Mouse (Mus musculus) hindbrain, embryonic 16.5 days (tissue): Measurements from ENCODE around the gene Ric1. TPM values are rescaled to one million over a fixed set of nuclear protein-coding genes. Genes with fewer than 3 reads are reported as not detected.

Source experiments
- ATAC-seq: fragments of 200-750 bp; cut with Nextera tagmentation; 2 replicates; pipeline ENCODE4 v1.8.0; 2017; ENCODE audit warnings: moderate TSS enrichment, moderate library complexity
- H3K27ac ChIP-seq: fragments of 300-500 bp; sonication (generic); 2 replicates; pipeline ENCODE4 v1.5.1; 2014; ENCODE audit warnings: low read depth, mild to moderate bottlenecking, control low read depth, low read length, moderate library complexity
- H3K27me3 ChIP-seq: fragments of 300-500 bp; sonication (generic); replicated peaks from 2 replicates; pipeline ENCODE4 v1.6.1; 2014; ENCODE audit warnings: low read length; ENCODE audit not compliant: control insufficient read depth, insufficient read depth
- H3K36me3 ChIP-seq: fragments of 300-500 bp; sonication (generic); 2 replicates; pipeline ENCODE4 v1.6.1; 2014; ENCODE audit warnings: mild to moderate bottlenecking, low read length, moderate library complexity, mixed read lengths; ENCODE audit not compliant: control insufficient read depth, insufficient read depth
- H3K4me1 ChIP-seq: fragments of 300-500 bp; sonication (generic); 2 replicates; pipeline ENCODE4 v1.6.1; 2014; ENCODE audit warnings: low read depth, low read length; ENCODE audit not compliant: control insufficient read depth, insufficient read depth
- H3K4me2 ChIP-seq: fragments of 300-500 bp; sonication (generic); 2 replicates; pipeline ENCODE4 v1.6.1; 2014; ENCODE audit warnings: mild to moderate bottlenecking, low read length, control low read depth, moderate library complexity
- H3K4me3 ChIP-seq: fragments of 300-500 bp; sonication (generic); 2 replicates; pipeline ENCODE4 v1.5.1; 2014; ENCODE audit warnings: mild to moderate bottlenecking, low read length, control low read depth, moderate library complexity
- H3K9ac ChIP-seq: fragments of 300-500 bp; sonication (generic); 2 replicates; pipeline ENCODE4 v1.6.1; 2014; ENCODE audit warnings: low read depth, mild to moderate bottlenecking, control low read depth, low read length, moderate library complexity
- H3K9me3 ChIP-seq: fragments of 300-500 bp; sonication (generic); 2 replicates; pipeline ENCODE4 v1.6.1; 2014; ENCODE audit warnings: mild to moderate bottlenecking, low read length, moderate library complexity; ENCODE audit not compliant: control insufficient read depth
- WGBS: fragments of 180-500 bp; shearing (Covaris S2); extraction: QIAGEN DNeasy Blood & Tissue Kit; methylation state at CpG from one replicate; pipeline ENCODE4 v1.1.7; 2014; 5-methylcytosine and 5-hydroxymethylcytosine counted together
- polyA plus RNA-seq: library from polyadenylated mRNA; unstranded; fragments of >200 nt; fragmentation: Nextera tagmentation; extraction: Ambion mirVana; gene quantifications from 2 replicates; pipeline ENCODE4 v1.2.1, GENCODE M21; 2015

The Ric1 gene
- polyA plus RNA-seq, 1 experiment from 2014 or later: 10.2 TPM

DNA sequence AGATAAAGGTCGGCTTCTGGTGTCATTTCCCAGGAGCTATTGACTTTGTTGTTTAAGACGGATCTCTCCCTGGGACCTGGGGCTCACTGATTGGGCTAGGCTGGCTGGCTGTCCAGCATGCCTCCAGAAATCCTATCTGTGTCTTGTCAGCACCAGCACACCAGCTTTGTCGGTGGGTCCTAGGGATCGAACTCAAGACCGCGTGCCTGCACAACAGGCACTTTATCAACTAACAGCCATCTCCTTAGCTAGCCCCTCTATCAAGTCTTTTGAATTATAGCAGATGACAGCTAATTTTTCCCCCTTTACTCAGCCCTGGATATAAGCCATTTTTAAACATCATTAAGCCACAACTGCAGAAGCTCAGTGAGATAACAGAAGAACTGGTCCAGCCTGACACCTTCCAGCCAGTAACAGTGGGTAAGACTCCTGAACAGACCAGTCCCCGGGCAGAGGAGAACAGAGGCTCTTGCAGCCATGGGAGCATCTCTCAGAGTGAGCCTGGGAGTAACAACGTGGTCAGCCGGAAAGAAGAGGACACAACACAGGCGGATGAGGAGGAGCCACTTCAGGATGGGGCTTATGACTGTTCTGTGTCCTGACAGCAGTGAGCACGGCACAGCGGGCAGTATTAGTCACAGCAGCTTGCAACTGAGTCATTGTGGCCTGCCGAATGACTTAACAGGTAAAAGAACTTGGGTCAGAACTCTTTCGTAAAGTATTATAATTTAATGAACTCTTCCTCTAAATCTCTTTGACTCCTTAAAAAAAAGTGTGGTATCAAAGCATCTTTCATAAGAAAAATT, 81.7 kb downstream of the Ric1 start:
- Histone ChIP-seq H3K4me1 (no peaks in the 10 kb centered on the region), H3K27me3 (no peaks in the 10 kb centered on the region), H3K4me2 (no peak overlapping the region), H3K9ac (no peak overlapping the region), H3K36me3 (peaks cover 13% of the 10 kb centered on the region; the same call in 1 of the 2 replicates), H3K4me3 (no peak overlapping the region), H3K27ac (no peak overlapping the region), H3K9me3 (no peaks in the 10 kb centered on the region)
- no peak for ATAC-seq
- WGBS: 86% methylated on average over 14 of the region's 14 CpGs

- 97% methylated on average over 3 of the region's 3 CpGs for WGBS
- H3K36me3 ChIP-seq: peaks cover 13% of the 10 kb centered on the region; the same call in 1 of the 2 replicates
- no peak overlapping the region for H3K4me3 ChIP-seq
- no peaks in the 10 kb centered on the region for H3K4me1 ChIP-seq
- H3K9ac ChIP-seq: no peak overlapping the region
- H3K4me2 ChIP-seq: no peak overlapping the region
- H3K27ac ChIP-seq: no peak overlapping the region
- H3K27me3 ChIP-seq: no peaks in the 10 kb centered on the region
- H3K9me3 ChIP-seq: no peaks in the 10 kb centered on the region
- ATAC-seq: no peak
Measured at GRCm38 (mm10) chr19:29604653-29605052, 82.6 kb downstream of the Ric1 start.

DNA sequence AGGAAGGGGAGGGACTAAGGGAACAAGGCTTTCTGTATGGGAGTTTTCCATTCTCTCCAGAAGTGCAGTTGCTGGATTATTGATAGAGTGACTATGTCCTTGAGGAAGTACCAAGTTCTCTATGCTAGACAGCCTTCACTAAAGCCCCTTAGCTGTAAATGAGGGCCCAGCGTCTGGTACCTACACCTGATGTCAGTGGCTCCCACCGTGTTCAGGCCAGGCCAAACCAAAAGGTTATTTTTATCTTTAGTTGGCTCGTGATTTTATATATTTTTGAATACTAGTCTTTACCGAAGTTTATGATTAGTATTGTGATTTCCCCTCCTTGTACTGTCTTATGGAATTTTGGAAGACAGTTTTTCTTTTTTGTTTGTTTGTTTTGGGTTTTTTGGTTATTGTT, 85.4 kb downstream of the Ric1 start:
- H3K4me2 ChIP-seq: no peak overlapping the region
- H3K36me3 ChIP-seq: peaks cover 11% of the 10 kb centered on the region
- H3K27me3 ChIP-seq: no peaks in the 10 kb centered on the region
- no peak overlapping the region for H3K4me3 ChIP-seq
- no peaks in the 10 kb centered on the region for H3K9me3 ChIP-seq
- no peaks in the 10 kb centered on the region for H3K4me1 ChIP-seq
- ATAC-seq: no peak
- no peak overlapping the region for H3K9ac ChIP-seq
- 96% methylated on average over 4 of the region's 4 CpGs for WGBS
- no peak overlapping the region for H3K27ac ChIP-seq

DNA sequence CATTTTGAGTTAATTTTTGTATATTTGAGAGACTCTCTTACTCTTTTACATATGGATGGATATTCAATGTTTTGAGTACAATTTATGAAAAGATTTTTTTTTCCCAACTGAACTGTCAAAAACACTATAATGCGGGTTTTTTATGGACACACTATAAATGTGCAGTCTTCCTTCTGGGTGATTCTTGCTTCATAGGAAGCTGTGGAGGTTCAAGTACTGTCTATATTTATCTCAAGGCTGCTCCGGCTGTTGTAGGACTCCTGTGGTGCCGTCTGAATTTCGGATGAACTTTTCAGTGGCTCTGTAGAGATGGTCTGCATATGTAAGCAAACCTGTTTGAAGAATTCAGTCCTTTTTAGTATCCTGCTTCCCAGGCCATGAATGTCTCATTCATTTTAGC, 86.1 kb downstream of the Ric1 start:
- no peak for ATAC-seq
- no peak overlapping the region for H3K4me2 ChIP-seq
- no peaks in the 10 kb centered on the region for H3K4me1 ChIP-seq
- no peak overlapping the region for H3K9ac ChIP-seq
- no peak overlapping the region for H3K4me3 ChIP-seq
- no peak overlapping the region for H3K27ac ChIP-seq
- 82% methylated on average over 4 of the region's 4 CpGs for WGBS
- no peaks in the 10 kb centered on the region for H3K9me3 ChIP-seq
- H3K36me3 ChIP-seq: peaks cover 12% of the 10 kb centered on the region
- H3K27me3 ChIP-seq: no peaks in the 10 kb centered on the region

- Histone ChIP-seq H3K4me2 (no peak overlapping the region), H3K27ac (no peak overlapping the region), H3K36me3 (peaks cover 12% of the 10 kb centered on the region; the same call in 1 of the 2 replicates), H3K4me3 (no peak overlapping the region), H3K9ac (no peak overlapping the region), H3K9me3 (no peaks in the 10 kb centered on the region), H3K4me1 (no peaks in the 10 kb centered on the region), H3K27me3 (no peaks in the 10 kb centered on the region)
- ATAC-seq: no peak
- WGBS: 92% methylated on average over 10 of the region's 10 CpGs
Measured at GRCm38 (mm10) chr19:29610907-29611306, 88.8 kb downstream of the Ric1 start.

DNA sequence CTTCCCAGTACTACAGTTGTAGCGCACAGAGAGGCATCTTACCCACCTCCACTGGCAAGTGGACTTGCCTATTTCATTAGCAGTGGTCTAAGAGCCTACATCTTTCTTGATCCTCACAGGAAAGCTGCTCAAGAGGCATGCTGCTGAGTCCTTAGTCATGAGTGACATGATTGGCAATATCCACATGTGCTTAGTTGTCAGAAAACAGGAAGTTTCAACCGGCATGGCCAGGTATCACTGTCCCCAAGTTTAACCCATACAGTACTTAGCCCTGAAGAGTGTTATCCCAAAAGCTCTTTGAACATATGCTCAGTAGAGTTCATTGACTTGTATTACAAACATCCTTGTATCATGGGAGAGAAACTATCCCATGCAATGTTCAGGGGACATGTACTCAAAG, 90.0 kb downstream of the Ric1 start:
- no peak for ATAC-seq
- no peaks in the 10 kb centered on the region for H3K9me3 ChIP-seq

GRCm38 (mm10) chr19:29641055-29641454, 119.0 kb downstream of the Ric1 start:
- no peaks in the 10 kb centered on the region for H3K4me1 ChIP-seq
- no peak overlapping the region for H3K27ac ChIP-seq
- H3K4me2 ChIP-seq: no peak overlapping the region; the same call in 1 of the 2 replicates
- no peaks in the 10 kb centered on the region for H3K9me3 ChIP-seq
- H3K9ac ChIP-seq: no peak overlapping the region
- H3K27me3 ChIP-seq: no peaks in the 10 kb centered on the region
- no peak overlapping the region for H3K4me3 ChIP-seq
- no peak for ATAC-seq
- H3K36me3 ChIP-seq: peaks cover 5% of the 10 kb centered on the region; the same call in 1 of the 2 replicates
- 61% methylated on average over 8 of the region's 9 CpGs for WGBS

More for the DNA sequence above, 90.0 kb downstream of the Ric1 start:
- Histone ChIP-seq H3K4me1 (no peaks in the 10 kb centered on the region), H3K27ac (no peak overlapping the region), H3K9ac (no peak overlapping the region), H3K4me2 (no peak overlapping the region), H3K4me3 (no peak overlapping the region), H3K27me3 (no peaks in the 10 kb centered on the region), H3K36me3 (peaks cover 12% of the 10 kb centered on the region; the same call in 1 of the 2 replicates)
- WGBS: 88% methylated on average over 2 of the region's 2 CpGs

GRCm38 (mm10) chr19:29641510-29641909, 119.4 kb downstream of the Ric1 start:
- Histone ChIP-seq H3K9ac (no peak overlapping the region), H3K27ac (no peak overlapping the region), H3K4me3 (no peak overlapping the region), H3K9me3 (no peaks in the 10 kb centered on the region), H3K4me2 (no peak overlapping the region), H3K36me3 (peaks cover 2% of the 10 kb centered on the region; the same call in 1 of the 2 replicates), H3K4me1 (no peaks in the 10 kb centered on the region), H3K27me3 (no peaks in the 10 kb centered on the region)
- 59% methylated on average over 5 of the region's 5 CpGs for WGBS
- ATAC-seq: no peak

DNA sequence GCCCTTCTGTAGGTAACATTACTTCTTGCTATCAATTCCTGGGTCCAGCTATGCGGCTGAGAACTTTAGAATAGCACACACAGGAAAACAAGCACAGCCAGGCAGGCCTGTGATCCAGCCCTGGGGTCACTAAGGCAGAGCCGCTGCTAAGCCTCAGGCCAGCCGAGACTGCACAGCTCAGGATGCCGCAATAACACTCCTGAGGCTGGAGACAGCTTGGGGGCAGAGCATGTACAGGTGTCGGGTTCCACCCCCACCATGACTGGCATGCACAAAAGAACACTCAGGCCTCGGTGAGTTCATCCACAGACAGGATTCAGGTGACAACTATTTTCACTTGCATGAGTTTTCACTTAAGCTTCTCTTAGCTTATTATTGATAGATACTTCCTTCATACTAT, 120.1 kb downstream of the Ric1 start:
- 70% methylated on average over 6 of the region's 6 CpGs for WGBS

More for the DNA sequence above, 120.1 kb downstream of the Ric1 start:
- Histone ChIP-seq H3K27me3 (no peaks in the 10 kb centered on the region), H3K27ac (no peak overlapping the region), H3K9me3 (no peaks in the 10 kb centered on the region), H3K4me2 (no peak overlapping the region), H3K36me3 (no peaks in the 10 kb centered on the region), H3K4me3 (no peak overlapping the region), H3K4me1 (no peaks in the 10 kb centered on the region), H3K9ac (no peak overlapping the region)
- ATAC-seq: no peak
